Mouse (Mus musculus) C2C12 (cell line): ENCODE measurements around the gene Aebp1. TPM values are rescaled to one million over a fixed set of nuclear protein-coding genes. Genes with fewer than 3 reads are reported as not detected.

Experiments
- H3K27me3 ChIP-seq: one replicate; pipeline ENCODE4 v1.6.1; 2011; ENCODE audit not compliant: control insufficient read depth, insufficient read depth, insufficient read length
- H3K36me3 ChIP-seq: one replicate; pipeline ENCODE4 v1.6.1; 2011; ENCODE audit not compliant: control insufficient read depth, insufficient read depth
- H3K4me3 ChIP-seq: one replicate; pipeline ENCODE4 v1.5.1; 2011; ENCODE audit warnings: mild to moderate bottlenecking, control low read depth; ENCODE audit not compliant: poor library complexity, insufficient read depth, severe bottlenecking
- H3K79me2 ChIP-seq: one replicate; pipeline ENCODE4 v1.6.1; 2011; ENCODE audit not compliant: control insufficient read depth, insufficient read depth
- H3K79me3 ChIP-seq: one replicate; pipeline ENCODE4 v1.6.1; 2011; ENCODE audit warnings: low read depth, control low read depth
- H3ac ChIP-seq: one replicate; pipeline ENCODE3; 2011; ENCODE audit warnings: low read depth; ENCODE audit not compliant: control insufficient read depth, insufficient read length
- CEBPB ChIP-seq: IDR thresholded peaks from one replicate; pipeline ENCODE4 v1.6.1; 2011; ENCODE audit warnings: low read depth, mild to moderate bottlenecking, control low read depth, moderate library complexity
- CTCF ChIP-seq: IDR thresholded peaks from one replicate; pipeline ENCODE4 v1.5.1; 2011; ENCODE audit not compliant: control insufficient read depth, insufficient read depth, insufficient read length
- FOSL1 ChIP-seq: IDR thresholded peaks from one replicate; pipeline ENCODE4 v1.8.0; 2011; ENCODE audit warnings: mild to moderate bottlenecking, low read length; ENCODE audit not compliant: poor library complexity, insufficient read depth, severe bottlenecking
- MAX ChIP-seq: IDR thresholded peaks from one replicate; pipeline ENCODE4 v1.6.1; 2011; ENCODE audit warnings: mild to moderate bottlenecking, control low read depth
- MYOD1 ChIP-seq: IDR thresholded peaks from one replicate; pipeline ENCODE4 v1.6.1; 2011; ENCODE audit warnings: low read depth; ENCODE audit not compliant: control insufficient read depth, insufficient read length
- MYOG ChIP-seq: IDR thresholded peaks from one replicate; pipeline ENCODE4 v1.6.1; 2011; ENCODE audit not compliant: control insufficient read depth, insufficient read length; ENCODE audit errors: extremely low read depth
- USF1 ChIP-seq: IDR thresholded peaks from one replicate; pipeline ENCODE4 v1.6.1; 2011; ENCODE audit warnings: low read depth, mild to moderate bottlenecking, control low read depth, moderate library complexity
- polyA plus RNA-seq: library from polyadenylated mRNA; unstranded; fragments of >200 nt; fragmentation: generic; extraction: Trizol; gene quantifications from one replicate; pipeline ENCODE4 v1.2.1, GENCODE M21; 2012; ENCODE audit warnings: missing spikeins

Aebp1 gene
- polyA plus RNA-seq, 1 experiment = 121 TPM

DNA sequence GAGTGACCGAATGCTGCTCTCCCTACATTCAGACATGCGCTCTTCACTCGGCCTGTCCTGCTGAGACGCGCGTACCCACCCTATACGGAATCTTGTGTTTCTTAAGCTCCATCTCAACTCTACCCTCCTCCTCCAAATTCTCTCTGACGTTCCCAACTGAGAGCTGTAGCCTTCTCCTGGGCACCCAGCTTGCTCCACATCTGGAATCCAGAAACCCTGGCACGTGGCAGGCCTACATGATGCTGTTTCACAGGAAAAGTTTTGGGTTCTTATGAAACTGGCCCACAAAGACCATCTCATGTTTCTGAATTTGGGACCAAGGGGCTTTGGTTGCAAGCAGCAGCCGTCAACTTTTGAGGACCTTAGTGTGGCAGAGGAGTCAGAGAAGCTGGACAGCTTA lies 37.5 kb downstream of the Aebp1 start:
- Histone ChIP-seq H3K4me3 (no peak overlapping the region), H3K36me3 (no peaks in the 10 kb centered on the region), H3K79me2 (no peaks in the 10 kb centered on the region), H3K79me3 (no peaks in the 10 kb centered on the region), H3K27me3 (no peaks in the 10 kb centered on the region), H3ac (no peak overlapping the region)
- no peak for TF ChIP-seq MYOG
- no peak for TF ChIP-seq USF1
- no peak for TF ChIP-seq CEBPB
- no peak for TF ChIP-seq MYOD1
- no peak for TF ChIP-seq FOSL1
- no peak for TF ChIP-seq MAX
- TF ChIP-seq CTCF = no peak

DNA sequence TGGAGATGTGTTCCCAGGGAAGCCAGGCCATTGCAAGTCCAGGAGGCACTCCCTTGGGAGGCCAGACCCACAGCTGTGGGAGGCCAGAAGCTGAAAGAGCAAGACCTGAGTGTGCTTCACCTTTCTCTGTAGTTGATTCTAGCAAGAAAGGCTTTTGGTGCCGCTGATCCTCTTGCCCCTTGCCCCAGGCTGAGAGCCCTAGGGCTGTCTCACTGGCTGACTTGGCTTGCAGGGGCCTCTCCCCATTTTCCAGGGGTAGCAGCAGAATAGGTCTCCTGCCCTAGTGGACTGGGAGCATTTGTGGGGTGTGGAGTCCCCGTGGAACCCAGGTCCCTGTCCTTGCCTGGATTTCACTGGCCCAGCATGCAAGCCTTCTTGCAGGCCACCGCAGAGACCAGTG lies 39.6 kb downstream of the Aebp1 start:
- no peak for TF ChIP-seq CTCF
- no peak for TF ChIP-seq MYOG
- no peak for TF ChIP-seq MAX
- H3K4me3 ChIP-seq = no peak overlapping the region

DNA sequence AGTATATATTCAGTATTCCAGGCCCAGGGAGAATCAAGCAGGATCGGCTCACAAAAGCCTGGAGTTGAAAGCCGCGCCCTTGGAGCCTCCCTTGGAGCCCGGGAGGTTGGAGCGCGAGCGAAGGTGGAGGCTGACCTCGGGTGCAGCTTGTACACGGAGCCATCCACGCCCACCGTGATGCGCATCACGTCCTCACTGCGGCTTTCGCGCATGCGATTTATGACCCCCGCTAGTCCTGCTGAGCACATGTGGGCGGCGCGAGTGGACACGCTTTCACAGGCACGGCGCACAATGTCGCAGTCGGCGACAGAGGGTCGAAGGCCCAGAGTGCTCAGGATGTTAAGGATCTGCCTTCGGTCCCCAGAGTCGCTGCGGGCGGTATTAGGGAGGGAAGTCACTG lies 40.2 kb downstream of the Aebp1 start:
- no peak overlapping the region for H3ac ChIP-seq
- no peaks in the 10 kb centered on the region for H3K79me2 ChIP-seq
- H3K36me3 ChIP-seq = no peaks in the 10 kb centered on the region
- TF ChIP-seq FOSL1 = no peak
- TF ChIP-seq MAX = no peak
- TF ChIP-seq MYOG = no peak
- TF ChIP-seq MYOD1 = no peak
- no peak for TF ChIP-seq CEBPB
- no peak for TF ChIP-seq USF1
- TF ChIP-seq CTCF = no peak
- H3K79me3 ChIP-seq = no peaks in the 10 kb centered on the region
- H3K27me3 ChIP-seq = no peaks in the 10 kb centered on the region
- no peak overlapping the region for H3K4me3 ChIP-seq

More for the DNA sequence above, 39.6 kb downstream of the Aebp1 start:
- no peaks in the 10 kb centered on the region for H3K79me2 ChIP-seq
- no peaks in the 10 kb centered on the region for H3K36me3 ChIP-seq
- H3K79me3 ChIP-seq = no peaks in the 10 kb centered on the region
- no peaks in the 10 kb centered on the region for H3K27me3 ChIP-seq
- no peak overlapping the region for H3ac ChIP-seq

DNA sequence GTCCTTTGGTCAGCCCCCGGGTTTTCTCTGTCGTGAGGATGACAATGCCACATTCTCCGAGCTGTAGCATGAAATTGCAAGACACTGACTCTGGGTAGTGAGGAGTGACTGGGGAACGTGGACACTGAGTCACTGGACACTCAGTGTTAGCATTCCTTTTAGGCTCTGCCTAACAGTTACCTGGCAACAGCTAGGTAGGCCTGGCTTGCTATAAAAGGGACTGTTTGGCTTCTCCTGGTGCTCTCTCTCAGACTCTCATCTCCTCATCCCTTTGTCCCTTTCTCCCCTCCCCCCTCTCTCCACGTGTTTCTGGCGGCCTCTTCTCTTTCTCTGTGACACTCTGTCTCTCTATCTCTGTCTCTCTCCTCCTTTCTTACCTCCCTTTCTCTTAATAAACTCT lies 40.6 kb downstream of the Aebp1 start:
- H3K4me3 ChIP-seq = no peak overlapping the region
- no peaks in the 10 kb centered on the region for H3K79me2 ChIP-seq
- H3K27me3 ChIP-seq = no peaks in the 10 kb centered on the region
- TF ChIP-seq CTCF = no peak
- no peak for TF ChIP-seq MYOG
- TF ChIP-seq MYOD1 = no peak
- TF ChIP-seq FOSL1 = no peak
- H3ac ChIP-seq = no peak overlapping the region
- no peaks in the 10 kb centered on the region for H3K36me3 ChIP-seq
- H3K79me3 ChIP-seq = no peaks in the 10 kb centered on the region

- no peak overlapping the region for H3ac ChIP-seq
- no peaks in the 10 kb centered on the region for H3K36me3 ChIP-seq
- H3K4me3 ChIP-seq = no peak overlapping the region
- no peaks in the 10 kb centered on the region for H3K79me3 ChIP-seq
- no peaks in the 10 kb centered on the region for H3K27me3 ChIP-seq
- H3K79me2 ChIP-seq = no peaks in the 10 kb centered on the region
- TF ChIP-seq USF1 (no peak), MYOG (no peak), CTCF (no peak), FOSL1 (no peak), MAX (no peak), CEBPB (no peak), MYOD1 (no peak)
These were observed 42.1 kb downstream of the Aebp1 start for GRCm38 (mm10) chr11:5903844-5904243.

- Histone ChIP-seq H3K27me3 (no peaks in the 10 kb centered on the region), H3K79me3 (no peaks in the 10 kb centered on the region), H3K79me2 (no peaks in the 10 kb centered on the region), H3K4me3 (no peak overlapping the region), H3K36me3 (no peaks in the 10 kb centered on the region), H3ac (no peak overlapping the region)
- TF ChIP-seq MAX = no peak
- no peak for TF ChIP-seq CEBPB
- no peak for TF ChIP-seq USF1
- TF ChIP-seq CTCF = no peak
- no peak for TF ChIP-seq MYOD1
- no peak for TF ChIP-seq FOSL1
- no peak for TF ChIP-seq MYOG
These were observed 42.6 kb downstream of the Aebp1 start for GRCm38 (mm10) chr11:5904357-5904756.

GRCm38 (mm10) chr11:5904871-5905270 lies 43.1 kb downstream of the Aebp1 start:
- Histone ChIP-seq H3K79me2 (no peaks in the 10 kb centered on the region), H3K27me3 (no peaks in the 10 kb centered on the region), H3K36me3 (no peaks in the 10 kb centered on the region), H3K79me3 (no peaks in the 10 kb centered on the region), H3ac (no peak overlapping the region), H3K4me3 (no peak overlapping the region)
- TF ChIP-seq MAX (no peak), MYOD1 (no peak), CTCF (no peak), USF1 (no peak), FOSL1 (no peak), MYOG (no peak)
